Mouse (Mus musculus): ENCODE results near the gene Sstr4. TPM values are rescaled to one million over a fixed set of nuclear protein-coding genes. Genes with fewer than 3 reads are reported as not detected.

Sstr4 gene
- total RNA-seq, 2 experiments from 2014 or later, result 1.0 to 1.2 TPM

DNA sequence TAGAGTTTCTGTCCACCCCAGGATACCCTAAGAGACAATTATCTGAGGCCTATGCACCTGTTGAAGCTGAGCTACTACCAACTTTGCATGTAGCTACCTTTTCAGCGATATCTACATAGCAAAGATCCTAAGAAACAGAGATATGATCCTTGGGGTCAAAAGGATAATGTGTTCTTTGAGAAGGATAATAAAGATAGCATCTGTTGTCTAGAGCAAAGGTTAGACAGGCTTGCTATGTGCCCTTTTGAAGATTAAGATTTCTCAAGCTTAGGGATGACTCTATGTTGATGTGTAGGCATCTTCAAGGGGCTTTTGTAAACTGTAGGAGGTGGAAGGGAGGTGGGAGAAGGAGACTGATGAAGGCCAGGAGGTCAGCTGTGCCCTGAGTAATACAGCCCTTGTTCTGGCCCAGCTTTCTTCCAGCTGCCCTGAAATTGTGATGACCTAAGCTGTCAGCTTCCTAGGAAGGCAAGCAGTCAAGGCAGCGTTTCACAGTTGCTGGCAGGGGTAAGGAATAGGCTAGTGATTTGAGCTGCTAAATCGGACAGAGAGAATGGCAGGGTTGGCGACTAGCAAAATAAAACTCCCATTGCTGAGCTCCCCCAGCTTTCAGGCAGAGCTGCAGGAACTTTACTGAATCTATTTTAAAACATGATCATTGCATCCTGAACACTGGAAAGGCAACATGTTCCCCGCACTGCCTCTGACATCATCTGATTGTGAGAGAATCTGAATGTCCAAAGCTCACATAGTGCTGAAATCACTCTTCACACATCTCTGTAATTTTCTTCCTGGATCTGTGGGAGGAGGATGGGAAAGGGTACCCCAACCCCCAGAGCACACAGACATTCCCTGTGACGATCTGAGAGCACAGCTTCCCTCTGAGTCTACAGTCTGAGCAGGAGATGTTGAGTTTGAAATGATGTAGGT lies 7.2 kb upstream of the Sstr4 start:
- intact Hi-C loops (cut with DNase I), result no loop called here
- DNase-seq (ENCODE audit: low spot score), result no peak

DNA sequence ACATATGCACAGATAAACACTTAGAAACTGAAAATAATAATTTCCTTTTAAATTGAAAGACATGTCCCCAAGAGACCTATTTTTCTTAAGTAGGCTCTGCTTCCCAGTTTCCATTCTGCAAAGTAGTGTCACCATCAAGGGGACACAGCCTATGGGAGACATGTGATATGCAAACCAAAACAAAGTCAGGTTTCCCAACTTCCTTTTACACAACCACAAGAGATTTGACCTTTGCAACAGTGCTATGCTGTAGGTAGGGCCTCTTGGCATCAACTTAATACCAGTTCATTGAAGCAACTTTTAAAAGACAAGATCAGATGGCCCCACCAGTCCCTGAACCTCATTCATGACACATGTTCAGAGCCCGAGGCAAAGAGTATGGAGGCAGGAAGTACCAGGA lies 2.0 kb upstream of the Sstr4 start:
- intact Hi-C loops (cut with DNase I), result no loop called here
- no peak for DNase-seq (ENCODE audit: low spot score)

DNA sequence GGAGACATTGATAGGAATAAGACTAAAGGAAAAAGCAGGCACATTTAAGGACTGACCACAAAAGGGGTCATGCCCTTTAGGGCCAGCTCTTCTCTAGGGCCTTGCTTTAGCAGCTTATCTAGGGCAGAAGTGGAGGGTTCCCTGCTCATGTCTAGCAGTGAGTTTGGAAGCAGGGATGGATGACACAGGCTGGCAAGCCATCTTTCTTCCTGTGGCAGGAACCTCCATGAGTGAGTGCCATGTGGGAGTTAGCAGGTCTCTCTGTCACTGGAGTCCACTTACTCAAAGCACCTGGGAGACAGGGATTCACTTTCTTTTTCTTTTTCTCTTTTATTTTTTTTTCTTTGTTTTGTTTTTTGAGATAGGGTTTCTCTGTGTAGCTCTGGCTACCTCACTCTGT lies 1.3 kb upstream of the Sstr4 start:
- no peak for DNase-seq (ENCODE audit: low spot score)
- intact Hi-C loops (cut with DNase I), result no loop called here

DNA sequence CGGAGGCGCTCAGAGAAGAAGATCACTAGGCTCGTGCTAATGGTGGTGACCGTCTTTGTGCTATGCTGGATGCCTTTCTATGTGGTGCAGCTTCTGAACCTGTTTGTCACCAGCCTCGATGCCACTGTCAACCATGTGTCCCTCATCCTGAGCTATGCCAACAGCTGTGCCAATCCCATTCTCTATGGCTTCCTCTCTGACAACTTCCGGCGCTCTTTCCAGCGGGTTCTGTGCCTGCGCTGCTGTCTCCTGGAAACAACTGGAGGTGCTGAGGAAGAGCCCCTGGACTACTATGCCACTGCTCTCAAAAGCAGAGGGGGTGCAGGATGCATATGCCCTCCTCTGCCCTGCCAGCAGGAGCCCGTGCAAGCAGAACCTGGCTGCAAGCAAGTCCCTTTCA lies 1.1 kb downstream of the Sstr4 start:
- DNase-seq (ENCODE audit: low spot score), result no peak
- intact Hi-C loops (cut with DNase I), result loop anchor here (5.0 kb wide), 1 partner anchor 49 kb away; no protein-coding TSS in a partner anchor

DNA sequence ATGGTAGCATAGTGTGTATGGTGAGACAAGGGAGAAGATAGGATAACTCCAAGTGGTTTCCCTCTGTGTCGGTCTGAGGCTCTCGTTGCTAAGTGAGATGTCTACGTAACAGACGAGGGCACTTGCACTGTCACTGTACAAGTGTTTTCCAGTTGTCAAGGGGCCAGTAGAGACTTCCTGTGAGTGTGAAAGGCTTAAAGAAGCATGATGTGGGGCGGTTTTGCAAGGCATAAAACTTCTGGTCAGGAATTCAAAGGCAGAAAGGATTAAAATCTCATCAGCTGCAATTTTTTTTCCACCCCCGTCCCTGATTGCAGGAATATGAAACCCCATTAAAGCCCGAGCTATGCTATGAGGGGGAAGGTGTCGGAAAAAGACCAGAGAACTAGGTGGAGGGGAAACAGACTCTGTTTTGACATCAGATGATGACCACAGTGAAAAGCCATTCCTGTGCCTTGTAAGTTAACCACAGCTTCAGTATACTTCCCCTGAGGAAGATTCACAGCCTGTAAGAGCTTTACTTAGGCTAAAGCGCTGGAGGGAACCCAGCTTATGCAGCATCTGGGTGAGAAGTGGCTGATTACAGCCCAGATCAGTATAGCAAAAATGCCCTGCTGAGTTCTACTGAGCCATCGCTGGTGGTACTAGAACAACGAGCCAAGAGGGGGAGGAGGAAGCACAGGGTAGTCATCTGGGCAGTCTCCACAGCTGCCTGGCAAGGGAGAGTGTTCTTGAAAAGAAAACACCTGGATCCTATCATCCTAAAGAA lies 2.1 kb downstream of the Sstr4 start:
- intact Hi-C loops (cut with DNase I), result loop anchor here (5.0 kb wide), 1 partner anchor 50 kb away; no protein-coding TSS in a partner anchor

DNA sequence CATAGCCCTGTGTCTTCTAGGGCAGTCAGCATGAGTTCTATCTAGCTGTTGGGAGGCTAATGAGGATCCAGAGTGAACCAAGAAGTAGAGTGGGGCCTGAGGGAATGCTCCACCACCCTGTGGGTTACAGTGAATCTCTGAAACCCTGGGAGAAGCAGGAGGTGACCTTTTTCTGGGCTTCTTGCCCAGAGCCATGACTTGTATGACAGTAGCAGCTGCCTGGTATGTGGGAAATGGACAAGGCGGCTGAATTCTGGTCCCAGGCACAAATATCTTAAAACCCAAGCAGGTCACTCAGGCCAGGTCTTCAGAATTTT lies 2.6 kb downstream of the Sstr4 start:
- intact Hi-C loops (cut with DNase I), result loop anchor here (5.0 kb wide), 1 partner anchor 50 kb away; no protein-coding TSS in a partner anchor
- no peak for DNase-seq (ENCODE audit: low spot score)

More for the DNA sequence above, 2.1 kb downstream of the Sstr4 start:
- DNase-seq (ENCODE audit: low spot score), result no peak

DNA sequence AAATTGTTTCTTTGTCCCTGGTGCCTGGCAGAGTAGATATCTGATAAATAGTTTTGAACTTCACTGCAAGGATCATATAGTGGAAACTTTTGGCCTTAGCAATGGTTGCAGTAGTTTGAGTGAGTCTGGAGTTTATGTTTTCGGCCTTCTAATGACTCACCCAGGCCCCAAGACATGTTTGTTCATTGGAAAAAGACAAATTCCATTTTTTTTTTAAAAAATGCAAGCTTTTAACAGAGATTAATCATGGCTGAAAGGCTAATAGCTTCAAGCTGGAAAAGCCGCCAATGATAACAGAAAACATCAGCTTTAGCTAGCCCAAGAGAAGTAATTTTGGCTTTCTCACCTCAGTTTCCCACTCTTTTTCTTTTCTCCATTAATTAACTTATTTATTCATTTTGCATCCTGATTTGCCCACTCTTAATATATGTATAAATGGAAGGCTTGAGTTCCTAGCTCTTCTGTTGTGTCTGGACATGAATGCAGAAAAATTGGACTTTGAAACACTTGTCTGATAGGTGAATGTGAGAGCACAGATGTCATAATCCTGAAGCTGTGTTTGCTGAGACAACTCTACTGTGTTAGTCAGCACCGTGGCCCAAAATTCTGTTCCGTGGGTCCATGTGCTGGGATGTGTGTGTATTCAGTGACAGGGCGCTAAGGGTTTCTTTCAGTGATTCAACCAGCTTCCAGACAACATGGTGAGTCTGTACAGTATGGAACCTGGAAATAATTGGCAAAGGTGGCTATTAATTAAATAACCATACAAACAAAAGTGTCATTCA lies 3.9 kb downstream of the Sstr4 start:
- intact Hi-C loops (cut with DNase I), result loop anchor here (5.0 kb wide), 1 partner anchor 52 kb away; no protein-coding TSS in a partner anchor
- no peak for DNase-seq (ENCODE audit: low spot score)

DNA sequence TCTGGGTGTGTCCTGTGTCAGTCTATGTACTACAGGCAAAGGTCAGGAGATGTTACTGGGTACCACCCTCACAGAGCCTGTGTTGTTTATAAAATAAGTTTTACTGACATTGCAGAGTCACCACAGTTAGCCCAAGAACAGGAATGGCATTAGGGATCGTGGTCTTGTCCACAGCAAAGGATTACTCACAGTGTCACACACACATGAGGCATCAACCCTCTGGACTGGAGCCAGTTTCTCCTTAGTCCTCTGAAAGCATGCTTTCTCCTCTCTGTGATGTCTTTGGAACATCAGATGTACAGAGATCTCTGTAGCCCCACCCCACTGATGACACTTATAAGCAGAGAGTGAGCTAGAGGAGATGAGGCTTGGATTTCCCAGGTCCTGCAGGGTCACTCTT lies 7.1 kb downstream of the Sstr4 start:
- intact Hi-C loops (cut with DNase I), result no loop called here
- DNase-seq (ENCODE audit: low spot score), result no peak

DNA sequence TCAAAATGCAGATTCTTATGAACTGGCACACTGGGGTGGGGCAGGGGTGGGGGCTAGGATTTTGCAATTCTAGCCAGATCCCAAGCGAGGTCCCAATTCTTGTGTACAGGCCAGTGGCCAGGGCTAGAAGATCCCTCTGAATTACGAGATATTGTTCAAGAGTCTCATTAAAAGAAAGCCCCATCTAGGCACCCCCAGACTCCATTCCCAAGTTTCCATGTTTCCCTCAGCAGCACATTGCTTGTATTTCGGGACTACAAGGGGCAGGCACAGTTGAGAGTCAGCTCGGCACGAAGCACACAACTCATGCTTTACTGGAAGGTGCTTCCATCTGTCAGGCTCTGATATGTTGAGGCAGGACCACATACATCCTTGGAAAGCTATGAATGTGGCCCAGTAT lies 9.8 kb downstream of the Sstr4 start:
- intact Hi-C loops (cut with DNase I), result loop anchor here (5.0 kb wide), 5 partner anchors 128 to 252 kb away; no protein-coding TSS in a partner anchor
- no peak for DNase-seq (ENCODE audit: low spot score)

DNA sequence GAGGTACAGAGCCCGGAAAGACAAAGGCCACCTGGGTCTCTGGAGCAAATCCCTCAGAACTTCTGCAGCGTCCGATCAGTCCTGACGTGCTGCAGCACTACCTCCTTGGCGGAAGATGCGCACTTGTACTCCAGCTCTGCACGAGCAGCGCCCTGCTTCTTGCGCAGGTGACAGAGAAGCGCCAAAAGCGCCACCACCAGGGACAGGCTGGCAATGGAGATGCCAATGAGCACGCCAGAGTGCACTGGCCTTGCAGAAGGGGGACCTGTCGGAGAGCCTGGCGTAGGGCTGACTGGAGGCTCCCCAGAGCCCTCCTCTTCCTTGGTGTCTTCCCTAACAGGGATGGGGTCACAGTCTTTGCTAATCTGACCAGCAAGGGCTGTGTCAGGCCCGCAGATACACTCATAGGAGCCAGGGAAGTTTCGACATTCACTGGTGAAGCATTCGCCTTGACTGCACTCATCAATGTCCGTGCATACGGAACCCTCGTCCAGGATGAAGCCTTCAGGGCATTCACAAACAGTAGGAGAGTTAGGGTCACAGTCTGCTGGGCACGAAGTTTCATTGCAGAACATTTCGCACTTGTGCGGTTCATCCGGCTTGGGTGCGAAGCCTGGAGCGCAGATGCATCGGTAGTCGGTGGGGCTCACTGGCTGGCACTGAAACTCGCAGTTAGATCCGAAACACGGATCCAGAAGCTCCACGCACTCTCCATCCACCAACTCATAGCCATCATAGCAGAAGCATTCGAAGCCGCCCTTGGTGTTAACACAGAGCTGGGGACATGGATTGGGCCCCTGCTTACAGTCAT lies 11.2 kb downstream of the Sstr4 start:
- no peak for DNase-seq (ENCODE audit: low spot score)
- intact Hi-C loops (cut with DNase I), result loop anchor here (5.0 kb wide), 5 partner anchors 129 to 251 kb away; no protein-coding TSS in a partner anchor

DNA sequence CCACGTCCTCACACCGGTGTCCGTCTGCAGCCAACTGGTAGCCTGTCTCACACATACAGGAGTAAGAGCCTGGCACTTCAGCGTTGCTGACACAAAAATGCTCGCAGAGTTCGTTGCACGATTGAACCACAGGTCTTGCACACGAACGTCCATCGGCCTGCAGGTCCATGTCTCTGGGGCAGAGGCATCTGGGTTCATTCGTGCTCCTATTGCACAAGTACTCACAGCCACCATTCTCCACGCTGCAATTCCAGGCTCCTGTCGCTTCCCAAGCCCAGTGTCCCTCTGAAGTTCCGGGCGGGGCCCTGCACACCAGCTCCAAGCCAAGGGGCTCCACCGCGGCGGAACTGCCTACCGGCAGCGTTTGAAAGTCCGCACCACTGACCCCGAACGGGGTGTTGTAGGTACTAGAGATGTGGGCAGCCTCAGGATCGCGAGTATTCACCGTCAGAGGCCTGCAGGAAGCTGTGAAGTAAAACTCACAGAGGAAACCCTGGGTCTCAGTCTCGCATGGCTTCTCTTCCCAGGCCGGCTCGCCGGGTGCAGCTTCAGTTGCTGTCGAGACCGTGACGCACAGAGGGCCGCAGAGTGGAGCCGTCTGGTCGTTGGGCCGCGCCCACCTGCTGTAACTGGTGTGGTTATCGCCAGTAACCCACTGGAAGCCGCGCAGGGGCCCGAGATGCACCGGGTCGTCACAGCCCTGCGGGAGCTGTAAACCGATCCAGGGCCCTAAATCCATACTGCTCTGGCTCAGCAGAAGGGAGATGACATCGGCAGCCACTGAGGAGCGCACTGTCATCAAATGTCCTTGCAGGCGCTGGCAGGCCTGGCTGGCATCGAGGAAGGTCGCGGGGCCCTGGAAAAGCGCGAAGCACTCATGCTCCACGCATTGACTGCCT lies 12.1 kb downstream of the Sstr4 start:
- no peak for DNase-seq (ENCODE audit: low spot score)
- intact Hi-C loops (cut with DNase I), result loop anchor here (5.0 kb wide), 5 partner anchors 130 to 250 kb away; no protein-coding TSS in a partner anchor

DNA sequence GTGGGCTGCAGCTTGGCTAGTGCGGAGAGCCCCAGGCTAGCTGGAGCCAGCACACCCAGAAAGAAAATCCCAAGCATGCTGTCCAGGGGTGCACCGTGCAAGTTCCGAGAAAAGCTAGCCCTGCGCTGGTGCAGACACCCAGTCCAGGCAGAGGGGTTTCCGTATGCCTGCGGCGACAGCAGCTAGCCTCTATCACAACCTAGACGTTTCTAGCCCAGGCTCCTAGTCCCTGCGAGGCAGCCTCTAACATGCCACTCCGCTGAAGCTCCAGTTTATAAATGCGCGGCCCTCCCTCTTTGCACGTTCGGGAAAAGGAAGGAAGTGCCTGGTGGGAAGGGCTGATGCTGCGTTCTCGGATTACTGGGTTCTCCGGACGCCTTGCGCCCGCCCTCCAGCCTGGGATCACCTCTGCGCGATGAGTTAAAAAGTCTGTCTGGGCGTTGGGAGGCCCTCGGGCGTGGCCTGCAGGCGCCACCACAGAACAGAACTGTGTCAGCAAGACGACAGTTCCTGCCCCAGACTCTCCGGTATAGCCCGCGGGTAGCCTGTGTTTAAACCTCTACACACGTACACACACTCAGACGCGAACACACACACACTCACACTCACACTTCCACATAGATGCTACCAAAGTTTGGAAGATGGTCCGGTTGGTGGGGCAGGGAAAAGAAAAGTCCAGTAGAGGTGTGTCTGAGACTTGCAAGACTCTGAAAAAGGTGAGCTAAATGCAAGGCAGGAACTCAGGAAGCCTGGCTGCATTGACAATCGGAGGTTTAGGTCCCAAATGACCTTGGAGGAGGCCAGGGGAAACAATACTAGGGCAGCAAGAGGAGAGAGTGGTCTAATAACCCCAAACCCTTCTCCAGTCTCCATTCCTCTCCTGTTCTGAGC lies 13.0 kb downstream of the Sstr4 start, which contains the start of gene Thbd:
Gene Thbd, minus strand, starts transcription at position 319 of the 891 bp plus-strand sequence.
- intact Hi-C loops (cut with DNase I), result loop anchor here (5.0 kb wide), 5 partner anchors 129 to 249 kb away; no protein-coding TSS in a partner anchor
- DNase-seq (ENCODE audit: low spot score), result peak; percentile 84

DNA sequence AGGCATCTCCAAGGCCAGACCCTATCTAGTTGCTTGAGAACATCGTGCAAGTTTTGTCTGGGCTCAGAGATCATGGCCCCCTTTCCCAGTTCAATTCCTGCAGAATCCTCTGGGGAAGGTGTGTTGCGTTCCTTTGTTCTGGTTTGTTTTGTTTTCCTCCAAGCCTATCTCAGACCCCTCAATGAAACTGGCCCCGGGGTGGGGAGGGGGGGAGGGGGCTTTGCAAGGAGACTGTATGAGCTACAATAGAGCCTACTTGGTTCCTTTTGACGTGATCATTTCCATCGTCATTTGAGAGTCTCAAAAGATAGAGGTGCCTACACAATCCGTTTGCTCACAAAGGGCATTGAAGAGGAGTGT lies 13.6 kb downstream of the Sstr4 start:
- intact Hi-C loops (cut with DNase I), result loop anchor here (5.0 kb wide), 5 partner anchors 129 to 249 kb away; no protein-coding TSS in a partner anchor
- DNase-seq (ENCODE audit: low spot score), result no peak

DNA sequence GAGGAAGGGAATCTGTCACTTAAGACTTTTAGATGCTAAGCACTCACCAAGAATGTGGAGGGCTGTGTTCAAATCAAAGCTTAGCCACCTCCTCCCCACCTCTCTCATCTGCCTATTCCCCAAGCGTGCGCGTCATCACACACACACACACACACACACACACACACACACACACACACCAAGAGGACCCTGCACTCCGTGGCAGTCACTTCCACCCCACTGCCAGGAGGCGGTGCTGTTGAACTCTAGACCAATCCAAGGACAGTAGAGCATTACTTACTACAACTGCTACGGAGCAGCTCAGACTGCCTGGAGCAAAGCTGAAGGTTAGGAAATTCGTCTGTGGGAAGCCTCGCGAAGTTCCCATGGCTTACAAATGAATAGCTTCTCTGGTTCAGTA lies 14.0 kb downstream of the Sstr4 start:
- DNase-seq (ENCODE audit: low spot score), result peak; percentile 76

DNA sequence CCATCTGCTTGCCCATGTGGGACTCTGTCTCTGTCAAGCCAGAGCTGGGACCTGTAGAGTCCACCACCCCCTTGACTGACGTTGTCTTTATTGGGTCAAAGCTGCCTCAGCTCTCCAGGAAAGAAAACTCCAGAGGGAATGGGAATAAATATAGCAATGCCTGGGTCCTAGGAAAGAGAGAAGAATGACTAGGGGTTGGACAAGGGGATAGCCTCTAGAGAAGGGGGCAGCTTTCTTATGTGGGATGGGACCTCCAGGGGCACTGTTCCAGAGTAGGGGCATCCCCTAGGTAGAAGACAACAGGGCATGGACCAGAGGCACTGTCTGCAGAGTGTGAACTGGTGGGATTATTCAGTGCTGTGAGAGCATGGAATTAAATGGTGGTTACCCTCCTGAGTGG lies 14.7 kb downstream of the Sstr4 start:
- intact Hi-C loops (cut with DNase I), result loop anchor here (5.0 kb wide), 5 partner anchors 127 to 247 kb away; no protein-coding TSS in a partner anchor

More for the DNA sequence above, 14.0 kb downstream of the Sstr4 start:
- intact Hi-C loops (cut with DNase I), result loop anchor here (5.0 kb wide), 5 partner anchors 128 to 248 kb away; no protein-coding TSS in a partner anchor

DNA sequence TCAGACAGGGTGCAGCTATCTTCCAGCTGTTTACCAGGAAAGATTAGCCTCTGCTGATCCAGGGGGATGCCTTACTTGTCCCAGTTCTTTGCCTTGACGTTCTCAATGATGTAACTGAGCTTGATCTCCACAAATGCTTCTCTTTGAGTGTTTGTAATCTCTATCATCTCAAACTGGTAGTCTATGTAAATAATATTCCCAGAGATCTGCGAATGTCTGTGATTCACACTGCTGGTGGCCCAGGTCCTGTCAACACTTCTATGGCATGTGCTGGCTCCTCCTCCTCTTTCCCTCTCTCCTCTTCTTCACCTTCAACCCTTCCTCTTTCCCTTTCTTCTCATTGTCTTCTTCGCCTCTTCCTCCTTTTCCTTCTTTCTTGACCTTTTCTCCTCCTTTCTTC lies 24.0 kb downstream of the Sstr4 start:
- intact Hi-C loops (cut with DNase I), result no loop called here

More for the DNA sequence above, 14.7 kb downstream of the Sstr4 start:
- no peak for DNase-seq (ENCODE audit: low spot score)

DNA sequence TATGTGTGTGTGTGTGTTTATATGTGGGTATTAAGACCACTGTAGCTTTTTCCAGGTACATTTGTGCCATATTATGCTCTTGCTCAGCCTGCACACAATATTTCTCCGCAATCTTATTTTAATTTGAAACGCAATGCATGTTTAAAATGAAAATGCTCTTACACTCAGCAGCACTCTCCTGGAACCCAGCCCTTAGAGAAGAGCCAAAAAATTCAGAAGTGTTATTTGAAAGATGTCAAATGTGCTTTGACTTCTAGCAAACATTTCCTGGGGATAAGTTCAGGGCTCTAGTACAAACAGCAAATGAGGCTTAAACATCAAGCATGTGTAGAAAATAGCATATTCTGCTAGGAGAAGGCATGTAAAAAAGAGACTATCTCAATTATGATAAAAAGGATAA lies 24.6 kb downstream of the Sstr4 start:
- intact Hi-C loops (cut with DNase I), result no loop called here
- DNase-seq (ENCODE audit: low spot score), result no peak

More for the DNA sequence above, 24.0 kb downstream of the Sstr4 start:
- DNase-seq (ENCODE audit: low spot score), result no peak
